Mouse (Mus musculus) adrenal gland, adult 10 weeks (tissue): ENCODE data around the gene Fcer2a. TPM values are rescaled to one million over a fixed set of nuclear protein-coding genes. Genes with fewer than 3 reads are reported as not detected.

Experiments
- polyA plus RNA-seq: library from polyadenylated mRNA; stranded (reverse); fragments of 350-450 nt; fragmentation: Illumina TruSeq; extraction: RNeasy Lipid Tissue Mini Kit (QIAGEN cat#74804); gene quantifications from one replicate; pipeline ENCODE4 v1.2.3, GENCODE M21; 2014; ENCODE audit warnings: low read depth, low replicate concordance

The Fcer2a gene
- polyA plus RNA-seq, result 0.76 TPM

GRCm38 (mm10) chr8:3694121-3694520 lies at the start of gene Fcer2a:
Gene Fcer2a (minus strand): TSS chr8:3694175.

GRCm38 (mm10) chr8:3720551-3720950 lies 26.6 kb upstream of the Fcer2a start, which contains the start of gene Clec4g:
Gene Clec4g (minus strand): TSS chr8:3720651.

GRCm38 (mm10) chr8:3676131-3676992 lies 17.6 kb downstream of the Fcer2a start, which contains the start of gene Trappc5:
Gene Trappc5 (plus strand): TSS chr8:3676299.

GRCm38 (mm10) chr8:3671980-3672491 lies 21.9 kb downstream of the Fcer2a start, which contains the start of gene Fcor:
Gene Fcor (minus strand): TSS chr8:3672362.

GRCm38 (mm10) chr8:3665507-3665906 lies 28.5 kb downstream of the Fcer2a start, which contains the start of gene Mcemp1:
Gene Mcemp1 (plus strand): TSS chr8:3665754.

GRCm38 (mm10) chr8:3655526-3655925 lies 38.4 kb downstream of the Fcer2a start, which contains the start of gene Retn:
Gene Retn (plus strand): TSS chr8:3655770.

Other genes with a start within 250 kb of the Fcer2a start
- 0.82 TPM for gene Pex11g, start 226.5 kb downstream of the Fcer2a start, polyA plus RNA-seq
- not detected for gene Tex45, start 223.3 kb downstream of the Fcer2a start, polyA plus RNA-seq
- 2.8 TPM for gene Zfp358, start 201.0 kb downstream of the Fcer2a start, polyA plus RNA-seq
- gene Mcoln1, start 193.7 kb downstream of the Fcer2a start, polyA plus RNA-seq, result 12.9 TPM
- 5.8 TPM for gene Pnpla6, start 178.8 kb downstream of the Fcer2a start, polyA plus RNA-seq
- gene C330021F23Rik, start 126.2 kb downstream of the Fcer2a start, polyA plus RNA-seq, result not detected
- 0.58 TPM for gene Camsap3, start 106.9 kb downstream of the Fcer2a start, polyA plus RNA-seq
- gene Xab2, start 72.9 kb downstream of the Fcer2a start, polyA plus RNA-seq, result 0.87 TPM
- gene Pet100, start 72.6 kb downstream of the Fcer2a start, polyA plus RNA-seq, result 18.3 TPM
- not detected for gene Pcp2, start 68.6 kb downstream of the Fcer2a start, polyA plus RNA-seq
- 15.1 TPM for gene Stxbp2, start 63.2 kb downstream of the Fcer2a start, polyA plus RNA-seq
- 32.8 TPM for gene Retn, start 38.4 kb downstream of the Fcer2a start, polyA plus RNA-seq
- not detected for gene Mcemp1, start 28.4 kb downstream of the Fcer2a start, polyA plus RNA-seq
- 3.4 TPM for gene Fcor, start 21.8 kb downstream of the Fcer2a start, polyA plus RNA-seq
- 8.7 TPM for gene Trappc5, start 17.9 kb downstream of the Fcer2a start, polyA plus RNA-seq
- not detected for gene Clec4g, start 26.5 kb upstream of the Fcer2a start, polyA plus RNA-seq
- gene Cd209a, start 54.8 kb upstream of the Fcer2a start, polyA plus RNA-seq, result 2.3 TPM
- gene Cd209e, start 160.1 kb upstream of the Fcer2a start, polyA plus RNA-seq, result not detected
- not detected for gene Cd209d, start 184.4 kb upstream of the Fcer2a start, polyA plus RNA-seq
- gene Cd209b, start 232.7 kb upstream of the Fcer2a start, polyA plus RNA-seq, result 0.58 TPM